Mouse (Mus musculus): ENCODE results near the gene Cnnm4.

DNA sequence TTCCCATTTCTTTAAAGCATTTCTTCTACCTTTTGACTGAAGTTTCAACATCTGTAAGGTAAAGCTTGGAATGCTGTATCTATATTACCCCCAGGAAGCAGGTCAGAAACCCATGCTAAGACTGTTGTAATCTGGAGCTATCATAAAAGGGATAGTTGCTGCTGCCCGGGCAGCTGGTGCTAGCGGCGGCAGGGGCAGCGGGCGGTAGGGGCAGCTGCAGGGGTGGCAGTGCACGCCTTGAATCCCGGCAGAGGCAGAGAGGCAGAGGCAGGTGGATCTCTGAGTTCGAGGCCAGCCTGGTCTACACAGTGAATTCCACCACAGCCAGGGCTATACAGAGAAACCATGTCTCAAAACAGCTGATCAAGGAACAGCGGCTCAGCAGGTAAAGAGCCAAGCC lies 71.5 kb downstream of the Cnnm4 start:
- TF ChIP-seq CTCF (IDR thresholded peaks at IDR 0.05; ENCODE audit: extremely low read depth, insufficient read depth, insufficient read length, insufficient replicate concordance) (no peak), POLR2A (IDR thresholded peaks at IDR 0.05; ENCODE audit: low read depth, low read length) (no peak)
